Mouse (Mus musculus): ENCODE results near the gene Irgm1. TPM values are rescaled to one million over a fixed set of nuclear protein-coding genes. Genes with fewer than 3 reads are reported as not detected.
"Not testable (repeated sequence)": the region's sequence is repeated elsewhere in the genome, so short reads cannot be mapped to it uniquely, and the experiment has no call there.

Irgm1 gene
- polyA plus RNA-seq, 1 experiment from 2014 or later: 2.2 TPM

GRCm38 (mm10) chr11:48827926-48828325, 43.6 kb downstream of the Irgm1 start:
- no peak overlapping the region for H3K4me3 ChIP-seq (replicated peaks)
- peaks cover 8% of the 10 kb centered on the region; the same call in 1 of the 2 replicates for H3K4me1 ChIP-seq (replicated peaks)
- no peak overlapping the region for H3K27ac ChIP-seq
- 83% methylated on average over 6 of the region's 6 CpGs for WGBS
- H3K4me2 ChIP-seq: no peak overlapping the region
- H3K27me3 ChIP-seq: peaks cover 16% of the 10 kb centered on the region
- H3K9ac ChIP-seq (replicated peaks): no peak overlapping the region
- H3K36me3 ChIP-seq: no peaks in the 10 kb centered on the region
- no peak for ATAC-seq (ENCODE audit: insufficient number of reproducible peaks, insufficient read depth, low FRiP score, low TSS enrichment, low read depth)
- no peaks in the 10 kb centered on the region for H3K9me3 ChIP-seq

GRCm38 (mm10) chr11:48826752-48827096, 44.8 kb downstream of the Irgm1 start:
- H3K9me3 ChIP-seq: no peaks in the 10 kb centered on the region
- peaks cover 8% of the 10 kb centered on the region; the same call in 1 of the 2 replicates for H3K4me1 ChIP-seq (replicated peaks)
- 0% methylated on average over 6 of the region's 6 CpGs for WGBS
- H3K27ac ChIP-seq: peak overlapping the region; percentile 59; the same call in 1 of the 2 replicates
- peaks cover 19% of the 10 kb centered on the region for H3K27me3 ChIP-seq
- H3K4me2 ChIP-seq: peak overlapping the region; percentile 64
- H3K4me3 ChIP-seq (replicated peaks): peak overlapping the region; percentile 45
- peak overlapping the region; percentile 51 for H3K9ac ChIP-seq (replicated peaks)
- H3K36me3 ChIP-seq: no peaks in the 10 kb centered on the region
- no peak for ATAC-seq (ENCODE audit: insufficient number of reproducible peaks, insufficient read depth, low FRiP score, low TSS enrichment, low read depth)

GRCm38 (mm10) chr11:48825979-48826751, 45.3 kb downstream of the Irgm1 start, which contains the start of the genes Trim7 and Gm12184:
Gene Trim7 (plus strand): TSS chr11:48826140.
Gene Gm12184 (minus strand): TSS chr11:48826655.
- ATAC-seq (ENCODE audit: insufficient number of reproducible peaks, insufficient read depth, low FRiP score, low TSS enrichment, low read depth): peak; percentile 79
- H3K9me3 ChIP-seq; H3K36me3 ChIP-seq; H3K4me1 ChIP-seq (replicated peaks): not testable (repeated sequence)
- peak within 1 kb of the TSS; percentile 51 for H3K9ac ChIP-seq (replicated peaks)
- peaks cover 19% of the 10 kb centered on the region for H3K27me3 ChIP-seq
- H3K4me2 ChIP-seq: peak within 1 kb of the TSS; percentile 64
- peak within 1 kb of the TSS; percentile 59; the same call in 1 of the 2 replicates for H3K27ac ChIP-seq
- H3K4me3 ChIP-seq (replicated peaks): peak within 1 kb of the TSS; percentile 45
- under 1% methylated on average over 27 of the region's 92 CpGs for WGBS

GRCm38 (mm10) chr11:48824311-48824830, 47.1 kb downstream of the Irgm1 start:
- Histone ChIP-seq H3K27me3 (peaks cover 19% of the 10 kb centered on the region), H3K9me3 (no peaks in the 10 kb centered on the region), H3K36me3 (no peaks in the 10 kb centered on the region), H3K9ac (replicated peaks) (peak overlapping the region; percentile 44; the same call in 1 of the 2 replicates), H3K4me2 (peak overlapping the region; percentile 68), H3K27ac (no peak overlapping the region), H3K4me3 (replicated peaks) (peak overlapping the region; percentile 43), H3K4me1 (replicated peaks) (peaks cover 8% of the 10 kb centered on the region; the same call in 1 of the 2 replicates)
- 4% methylated on average over 22 of the region's 22 CpGs for WGBS
- ATAC-seq (ENCODE audit: insufficient number of reproducible peaks, insufficient read depth, low FRiP score, low TSS enrichment, low read depth): no peak

GRCm38 (mm10) chr11:48823536-48823972, 47.9 kb downstream of the Irgm1 start:
- under 1% methylated on average over 15 of the region's 15 CpGs for WGBS
- no peak for ATAC-seq (ENCODE audit: insufficient number of reproducible peaks, insufficient read depth, low FRiP score, low TSS enrichment, low read depth)
- peak overlapping the region; percentile 44; the same call in 1 of the 2 replicates for H3K9ac ChIP-seq (replicated peaks)

GRCm38 (mm10) chr11:48822768-48823512, 48.5 kb downstream of the Irgm1 start:
- H3K36me3 ChIP-seq: no peaks in the 10 kb centered on the region
- no peaks in the 10 kb centered on the region for H3K9me3 ChIP-seq
- no peak overlapping the region for H3K27ac ChIP-seq
- WGBS: 39% methylated on average over 14 of the region's 14 CpGs
- H3K4me2 ChIP-seq: peak overlapping the region; percentile 68
- H3K4me1 ChIP-seq (replicated peaks): peaks cover 8% of the 10 kb centered on the region; the same call in 1 of the 2 replicates
- ATAC-seq (ENCODE audit: insufficient number of reproducible peaks, insufficient read depth, low FRiP score, low TSS enrichment, low read depth): no peak
- peak overlapping the region; percentile 43 for H3K4me3 ChIP-seq (replicated peaks)
- H3K27me3 ChIP-seq: peaks cover 19% of the 10 kb centered on the region
- no peak overlapping the region for H3K9ac ChIP-seq (replicated peaks)

More at GRCm38 (mm10) chr11:48823536-48823972, 47.9 kb downstream of the Irgm1 start:
- H3K27me3 ChIP-seq: peaks cover 19% of the 10 kb centered on the region
- H3K36me3 ChIP-seq: no peaks in the 10 kb centered on the region
- peaks cover 8% of the 10 kb centered on the region; the same call in 1 of the 2 replicates for H3K4me1 ChIP-seq (replicated peaks)
- peak overlapping the region; percentile 68 for H3K4me2 ChIP-seq
- H3K4me3 ChIP-seq (replicated peaks): peak overlapping the region; percentile 43
- H3K27ac ChIP-seq: no peak overlapping the region
- no peaks in the 10 kb centered on the region for H3K9me3 ChIP-seq

GRCm38 (mm10) chr11:48821299-48821698, 50.2 kb downstream of the Irgm1 start:
- H3K27ac ChIP-seq; H3K9me3 ChIP-seq; H3K4me3 ChIP-seq (replicated peaks); H3K4me1 ChIP-seq (replicated peaks); H3K4me2 ChIP-seq; ATAC-seq (ENCODE audit: insufficient number of reproducible peaks, insufficient read depth, low FRiP score, low TSS enrichment, low read depth); H3K36me3 ChIP-seq; H3K9ac ChIP-seq (replicated peaks): not testable (repeated sequence)
- peaks cover 19% of the 10 kb centered on the region for H3K27me3 ChIP-seq
- 78% methylated on average over 14 of the region's 14 CpGs for WGBS

- Histone ChIP-seq H3K9me3 (no peaks in the 10 kb centered on the region), H3K4me3 (replicated peaks) (no peak overlapping the region), H3K4me2 (no peak overlapping the region), H3K36me3 (peaks cover 6% of the 10 kb centered on the region), H3K27ac (no peak overlapping the region), H3K27me3 (peaks cover 19% of the 10 kb centered on the region), H3K9ac (replicated peaks) (no peak overlapping the region), H3K4me1 (replicated peaks) (peaks cover 19% of the 10 kb centered on the region)
- ATAC-seq (ENCODE audit: insufficient number of reproducible peaks, insufficient read depth, low FRiP score, low TSS enrichment, low read depth): no peak
Observed at GRCm38 (mm10) chr11:48820308-48820674, 51.2 kb downstream of the Irgm1 start.

GRCm38 (mm10) chr11:48819614-48820307, 51.7 kb downstream of the Irgm1 start:
- no peak overlapping the region for H3K4me2 ChIP-seq
- H3K27ac ChIP-seq: no peak overlapping the region
- no peak overlapping the region for H3K9ac ChIP-seq (replicated peaks)
- H3K27me3 ChIP-seq: peaks cover 16% of the 10 kb centered on the region
- no peaks in the 10 kb centered on the region for H3K9me3 ChIP-seq
- no peak for ATAC-seq (ENCODE audit: insufficient number of reproducible peaks, insufficient read depth, low FRiP score, low TSS enrichment, low read depth)
- peaks cover 25% of the 10 kb centered on the region for H3K4me1 ChIP-seq (replicated peaks)
- no peak overlapping the region for H3K4me3 ChIP-seq (replicated peaks)
- H3K36me3 ChIP-seq: peaks cover 10% of the 10 kb centered on the region
- 75% methylated on average over 7 of the region's 7 CpGs for WGBS

GRCm38 (mm10) chr11:48818346-48818745, 53.1 kb downstream of the Irgm1 start:
- ATAC-seq (ENCODE audit: insufficient number of reproducible peaks, insufficient read depth, low FRiP score, low TSS enrichment, low read depth): no peak
- WGBS: under 1% methylated on average over 16 of the region's 16 CpGs
- no peaks in the 10 kb centered on the region for H3K9me3 ChIP-seq
- H3K27ac ChIP-seq: 0 out of 2 replicates have a peak overlapping the region, but pooled peaks have one; percentile 23
- H3K27me3 ChIP-seq: 0 out of 2 replicates have a peak, but pooled peaks cover 4% of the 10 kb centered on the region
- peak overlapping the region; percentile 89 for H3K4me3 ChIP-seq (replicated peaks)
- peak overlapping the region; percentile 85; the same call in 1 of the 2 replicates for H3K9ac ChIP-seq (replicated peaks)
- peak overlapping the region; percentile 91 for H3K4me2 ChIP-seq
- H3K4me1 ChIP-seq (replicated peaks): peaks cover 18% of the 10 kb centered on the region
- peaks cover 18% of the 10 kb centered on the region for H3K36me3 ChIP-seq
